Mouse (Mus musculus): ENCODE results near the gene Foxf2.

DNA sequence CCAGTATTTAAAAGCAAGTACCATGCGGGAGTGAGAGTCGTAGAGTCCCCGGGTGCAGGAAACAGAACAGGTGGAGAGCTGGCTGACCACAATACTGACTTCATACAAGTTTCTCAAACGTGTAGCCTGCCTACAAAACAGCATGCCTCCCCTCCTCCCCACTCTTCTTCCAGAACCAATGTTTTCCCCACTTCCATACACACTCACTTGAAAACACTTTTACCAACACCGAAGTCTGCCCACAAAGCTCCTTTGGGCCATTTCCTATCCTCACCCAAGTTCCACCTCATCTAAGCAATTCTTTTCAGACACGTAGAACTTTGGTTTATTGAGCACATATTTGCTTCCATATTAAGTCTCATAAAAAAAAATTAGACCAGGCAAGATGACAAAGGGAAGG, 2.3 kb upstream of the Foxf2 start:
- TF ChIP-seq CTCF (conservative IDR thresholded peaks at IDR 0.05; ENCODE audit: low read length) (no peak), NANOG (IDR thresholded peaks at IDR 0.05; ENCODE audit: borderline replicate concordance, low read length) (no peak)
